Mouse (Mus musculus): ENCODE results near the gene Ptpru.
A peak's percentile ranks its signal among the peaks of the same experiment; 100 is the strongest.

Gene Ptpru

GRCm38 (mm10) chr4:131781023-131781422 lies 57.1 kb downstream of the Ptpru start:
- DNase-seq (ENCODE audit: low spot score): peak; percentile 36

GRCm38 (mm10) chr4:131778616-131779275 lies 59.3 kb downstream of the Ptpru start:
- no peak for DNase-seq (ENCODE audit: low spot score)

- DNase-seq (ENCODE audit: low spot score): no peak
Observed at GRCm38 (mm10) chr4:131771384-131771783, 66.7 kb downstream of the Ptpru start.

- no peak for DNase-seq (ENCODE audit: low spot score)
Observed at GRCm38 (mm10) chr4:131763911-131764310, 74.2 kb downstream of the Ptpru start.

GRCm38 (mm10) chr4:131763479-131763878 lies 74.6 kb downstream of the Ptpru start:
- DNase-seq (ENCODE audit: low spot score): no peak

GRCm38 (mm10) chr4:131762211-131762784 lies 75.8 kb downstream of the Ptpru start:
- no peak for DNase-seq (ENCODE audit: low spot score)

- no peak for DNase-seq (ENCODE audit: low spot score)
Observed at GRCm38 (mm10) chr4:131752204-131752837, 85.8 kb downstream of the Ptpru start.

GRCm38 (mm10) chr4:131751561-131751960 lies 86.5 kb downstream of the Ptpru start:
- no peak for DNase-seq (ENCODE audit: low spot score)

GRCm38 (mm10) chr4:131749802-131750201 lies 88.3 kb downstream of the Ptpru start:
- DNase-seq (ENCODE audit: low spot score): no peak

- DNase-seq (ENCODE audit: low spot score): no peak
Observed at GRCm38 (mm10) chr4:131744685-131745043, 93.4 kb downstream of the Ptpru start.

- DNase-seq (ENCODE audit: low spot score): peak; percentile 2
Observed at GRCm38 (mm10) chr4:131743831-131744684, 94.0 kb downstream of the Ptpru start.

- DNase-seq (ENCODE audit: low spot score): no peak
Observed at GRCm38 (mm10) chr4:131743031-131743430, 95.1 kb downstream of the Ptpru start.

GRCm38 (mm10) chr4:131740621-131741020 lies 97.5 kb downstream of the Ptpru start:
- no peak for DNase-seq (ENCODE audit: low spot score)

- DNase-seq (ENCODE audit: low spot score): no peak
Observed at GRCm38 (mm10) chr4:131728628-131729027, 109.5 kb downstream of the Ptpru start.

- no peak for DNase-seq (ENCODE audit: low spot score)
Observed at GRCm38 (mm10) chr4:131723415-131724080, 114.5 kb downstream of the Ptpru start.

- no peak for DNase-seq (ENCODE audit: low spot score)
Observed at GRCm38 (mm10) chr4:131722121-131722841, 115.8 kb downstream of the Ptpru start.

GRCm38 (mm10) chr4:131719151-131719550 lies 118.9 kb downstream of the Ptpru start:
- DNase-seq (ENCODE audit: low spot score): no peak

All from adipocyte (in vitro differentiated cells).